Mouse (Mus musculus) embryonic facial prominence, embryonic 13.5 days (tissue): ENCODE data around the gene Leng8. TPM values are rescaled to one million over a fixed set of nuclear protein-coding genes. Genes with fewer than 3 reads are reported as not detected.

Experiments used
- ATAC-seq: fragments of 200-750 bp; cut with Nextera tagmentation; 2 replicates; pipeline ENCODE4 v1.8.0; 2017; ENCODE audit warnings: low read depth; ENCODE audit not compliant: insufficient number of reproducible peaks, insufficient read depth, low FRiP score, low TSS enrichment
- H3K27ac ChIP-seq: fragments of 300-500 bp; sonication (generic); 2 replicates; pipeline ENCODE4 v1.5.1; 2015; ENCODE audit warnings: moderate library complexity, mild to moderate bottlenecking, inconsistent platforms
- H3K27me3 ChIP-seq: fragments of 300-500 bp; sonication (generic); 2 replicates; pipeline ENCODE4 v1.6.1; 2015; ENCODE audit warnings: mild to moderate bottlenecking, inconsistent platforms
- H3K36me3 ChIP-seq: fragments of 300-500 bp; sonication (generic); 2 replicates; pipeline ENCODE4 v1.6.1; 2015; ENCODE audit warnings: mild to moderate bottlenecking, inconsistent platforms
- H3K4me1 ChIP-seq: fragments of 300-500 bp; sonication (generic); 2 replicates; pipeline ENCODE4 v1.6.1; 2015; ENCODE audit warnings: inconsistent platforms
- H3K4me2 ChIP-seq: fragments of 300-500 bp; sonication (generic); 2 replicates; pipeline ENCODE4 v1.6.1; 2015; ENCODE audit warnings: moderate library complexity, mild to moderate bottlenecking, inconsistent platforms
- H3K4me3 ChIP-seq: fragments of 300-500 bp; sonication (generic); 2 replicates; pipeline ENCODE4 v1.5.1; 2015; ENCODE audit warnings: mild to moderate bottlenecking, inconsistent platforms
- H3K9ac ChIP-seq: fragments of 300-500 bp; sonication (generic); 2 replicates; pipeline ENCODE4 v1.6.1; 2015; ENCODE audit warnings: mild to moderate bottlenecking, inconsistent platforms
- H3K9me3 ChIP-seq: fragments of 300-500 bp; sonication (generic); 2 replicates; pipeline ENCODE4 v1.6.1; 2016; ENCODE audit warnings: inconsistent platforms
- WGBS: fragments of 180-500 bp; shearing (Covaris S2); methylation state at CpG from one replicate; pipeline ENCODE4 v1.1.7; 2015; ENCODE audit warnings: mixed read lengths; 5-methylcytosine and 5-hydroxymethylcytosine counted together
- polyA plus RNA-seq: library from polyadenylated mRNA; unstranded; fragments of >200 nt; fragmentation: Nextera tagmentation; extraction: Ambion mirVana; gene quantifications from 2 replicates; pipeline ENCODE4 v1.2.1, GENCODE M21; 2015

Leng8 gene
- polyA plus RNA-seq, 1 experiment from 2014 or later, result 66.7 TPM

- Histone ChIP-seq H3K27ac (no peak overlapping the region), H3K9me3 (no peaks in the 10 kb centered on the region), H3K36me3 (no peaks in the 10 kb centered on the region), H3K4me2 (no peak overlapping the region), H3K27me3 (no peaks in the 10 kb centered on the region), H3K4me3 (no peak overlapping the region), H3K4me1 (peaks cover 13% of the 10 kb centered on the region), H3K9ac (no peak overlapping the region; the same call in 1 of the 2 replicates)
- ATAC-seq, result no peak
- WGBS, result 44% methylated on average over 6 of the region's 6 CpGs
These were observed 8.0 kb upstream of the Leng8 start for GRCm38 (mm10) chr7:4128860-4129259.

- Histone ChIP-seq H3K9ac (peak overlapping the region; percentile 44; the same call in 1 of the 2 replicates), H3K27ac (peak overlapping the region; percentile 5; the same call in 1 of the 2 replicates), H3K36me3 (no peaks in the 10 kb centered on the region), H3K4me2 (peak overlapping the region; percentile 33; the same call in 1 of the 2 replicates), H3K4me3 (no peak overlapping the region), H3K9me3 (no peaks in the 10 kb centered on the region), H3K27me3 (no peaks in the 10 kb centered on the region), H3K4me1 (peaks cover 2% of the 10 kb centered on the region; the same call in 1 of the 2 replicates)
- 42% methylated on average over 13 of the region's 13 CpGs for WGBS
- ATAC-seq, result peak; percentile 22; the same call in 1 of the 2 replicates
These were observed 6.0 kb upstream of the Leng8 start for GRCm38 (mm10) chr7:4130686-4131452.

- Histone ChIP-seq H3K27ac (no peak overlapping the region), H3K4me3 (no peak overlapping the region), H3K9ac (peak overlapping the region; percentile 46; the same call in 1 of the 2 replicates), H3K9me3 (no peaks in the 10 kb centered on the region), H3K4me1 (peaks cover 2% of the 10 kb centered on the region; the same call in 1 of the 2 replicates), H3K27me3 (no peaks in the 10 kb centered on the region), H3K36me3 (no peaks in the 10 kb centered on the region), H3K4me2 (no peak overlapping the region)
- no peak for ATAC-seq
- WGBS, result 91% methylated on average over 8 of the region's 8 CpGs
These were observed 4.9 kb upstream of the Leng8 start for GRCm38 (mm10) chr7:4131964-4132363.

- Histone ChIP-seq H3K4me3 (no peak overlapping the region), H3K27me3 (no peaks in the 10 kb centered on the region), H3K4me2 (no peak overlapping the region), H3K9me3 (no peaks in the 10 kb centered on the region), H3K27ac (no peak overlapping the region), H3K36me3 (no peaks in the 10 kb centered on the region), H3K4me1 (peaks cover 3% of the 10 kb centered on the region), H3K9ac (peak overlapping the region; percentile 51; the same call in 1 of the 2 replicates)
- no peak for ATAC-seq
- 96% methylated on average over 3 of the region's 3 CpGs for WGBS
These were observed 4.3 kb upstream of the Leng8 start for GRCm38 (mm10) chr7:4132581-4132980.

GRCm38 (mm10) chr7:4132998-4133397, 3.8 kb upstream of the Leng8 start:
- Histone ChIP-seq H3K4me1 (peaks cover 7% of the 10 kb centered on the region), H3K4me3 (no peak overlapping the region), H3K27me3 (no peaks in the 10 kb centered on the region), H3K4me2 (no peak overlapping the region), H3K9ac (peak overlapping the region; percentile 51), H3K27ac (no peak overlapping the region), H3K9me3 (no peaks in the 10 kb centered on the region), H3K36me3 (no peaks in the 10 kb centered on the region)
- ATAC-seq, result no peak
- WGBS, result 88% methylated on average over 5 of the region's 7 CpGs

- 90% methylated on average over 5 of the region's 5 CpGs for WGBS
- no peak overlapping the region for H3K4me2 ChIP-seq
- H3K4me1 ChIP-seq, result peaks cover 15% of the 10 kb centered on the region
- no peaks in the 10 kb centered on the region for H3K27me3 ChIP-seq
- H3K27ac ChIP-seq, result no peak overlapping the region
- no peaks in the 10 kb centered on the region for H3K9me3 ChIP-seq
- H3K4me3 ChIP-seq, result no peak overlapping the region
- no peak for ATAC-seq
- peaks cover 15% of the 10 kb centered on the region for H3K36me3 ChIP-seq
- H3K9ac ChIP-seq, result no peak overlapping the region
These were observed 1.9 kb upstream of the Leng8 start for GRCm38 (mm10) chr7:4134911-4135310.

- H3K9ac ChIP-seq, result peak overlapping the region; percentile 91
- no peaks in the 10 kb centered on the region for H3K9me3 ChIP-seq
- under 1% methylated on average over 16 of the region's 16 CpGs for whole genome bisulfite sequencing
- peak overlapping the region; percentile 83 for H3K4me2 ChIP-seq
- H3K27me3 ChIP-seq, result no peaks in the 10 kb centered on the region
- H3K36me3 ChIP-seq, result peaks cover 30% of the 10 kb centered on the region
- peaks cover 15% of the 10 kb centered on the region for H3K4me1 ChIP-seq
- peak overlapping the region; percentile 74 for H3K27ac ChIP-seq
- H3K4me3 ChIP-seq, result peak overlapping the region; percentile 95
- peak; percentile 5; the same call in 1 of the 2 replicates for ATAC-seq
These were observed 452 bp upstream of the Leng8 start for GRCm38 (mm10) chr7:4136404-4136770.

- H3K27ac ChIP-seq, result no peak overlapping the region
- H3K4me2 ChIP-seq, result peak overlapping the region; percentile 83
- 51% methylated on average over 3 of the region's 3 CpGs for WGBS
- H3K9me3 ChIP-seq, result no peaks in the 10 kb centered on the region
- H3K36me3 ChIP-seq, result peaks cover 43% of the 10 kb centered on the region
- peak overlapping the region; percentile 95 for H3K4me3 ChIP-seq
- H3K27me3 ChIP-seq, result no peaks in the 10 kb centered on the region
- ATAC-seq, result no peak
- peaks cover 13% of the 10 kb centered on the region for H3K4me1 ChIP-seq
- H3K9ac ChIP-seq, result peak overlapping the region; percentile 91
These were observed 907 bp downstream of the Leng8 start for GRCm38 (mm10) chr7:4137746-4138145.

- H3K27ac ChIP-seq, result no peak overlapping the region
- 86% methylated on average over 2 of the region's 2 CpGs for WGBS
- peaks cover 13% of the 10 kb centered on the region for H3K4me1 ChIP-seq
- no peaks in the 10 kb centered on the region for H3K9me3 ChIP-seq
- peak overlapping the region; percentile 91 for H3K9ac ChIP-seq
- ATAC-seq, result no peak
- peak overlapping the region; percentile 83 for H3K4me2 ChIP-seq
- peaks cover 47% of the 10 kb centered on the region for H3K36me3 ChIP-seq
- no peaks in the 10 kb centered on the region for H3K27me3 ChIP-seq
- H3K4me3 ChIP-seq, result peak overlapping the region; percentile 95
These were observed 1.3 kb downstream of the Leng8 start for GRCm38 (mm10) chr7:4138181-4138580.

GRCm38 (mm10) chr7:4138671-4139070, 1.8 kb downstream of the Leng8 start:
- H3K4me3 ChIP-seq, result no peak overlapping the region
- WGBS, result 92% methylated on average over 7 of the region's 7 CpGs
- 0 out of 2 replicates have a peak overlapping the region, but pooled peaks have one; percentile 91 for H3K9ac ChIP-seq
- peaks cover 52% of the 10 kb centered on the region for H3K36me3 ChIP-seq
- H3K9me3 ChIP-seq, result no peaks in the 10 kb centered on the region
- no peak for ATAC-seq
- 0 out of 2 replicates have a peak overlapping the region, but pooled peaks have one; percentile 83 for H3K4me2 ChIP-seq
- H3K4me1 ChIP-seq, result peaks cover 13% of the 10 kb centered on the region
- no peak overlapping the region for H3K27ac ChIP-seq
- no peaks in the 10 kb centered on the region for H3K27me3 ChIP-seq

GRCm38 (mm10) chr7:4139391-4139790, 2.6 kb downstream of the Leng8 start:
- H3K36me3 ChIP-seq, result peaks cover 60% of the 10 kb centered on the region

More at GRCm38 (mm10) chr7:4139391-4139790, 2.6 kb downstream of the Leng8 start:
- H3K9me3 ChIP-seq, result no peaks in the 10 kb centered on the region
- H3K27me3 ChIP-seq, result no peaks in the 10 kb centered on the region
- no peak overlapping the region for H3K27ac ChIP-seq
- ATAC-seq, result no peak
- no peak overlapping the region for H3K4me2 ChIP-seq
- 92% methylated on average over 5 of the region's 5 CpGs for WGBS
- no peak overlapping the region for H3K4me3 ChIP-seq
- no peak overlapping the region for H3K9ac ChIP-seq
- H3K4me1 ChIP-seq, result peaks cover 13% of the 10 kb centered on the region
